Mouse (Mus musculus) T-cell, adult 66 days (primary cell): ENCODE measurements around the gene Pelp1. TPM values are rescaled to one million over a fixed set of nuclear protein-coding genes. Genes with fewer than 3 reads are reported as not detected.

Source experiments
- total RNA-seq, 2 experiments: library from RNA; stranded (reverse); gene quantifications; 3 replicates in 1 of 2; 4 replicates in 1 of 2; pipeline ENCODE4 v1.2.4; 2023

The Pelp1 gene
- 10 to 100 TPM; 25.7 to 30.0 TPM for total RNA-seq

GRCm38 (mm10) chr11:70409594-70410296 lies at the start of gene Pelp1:
Pelp1 (minus strand) TSS chr11:70410031.

GRCm38 (mm10) chr11:70458688-70459600 lies 49.1 kb upstream of the Pelp1 start, which contains the start of gene Zmynd15:
Zmynd15 (plus strand) TSS chr11:70459433.

GRCm38 (mm10) chr11:70451797-70452498 lies 42.1 kb upstream of the Pelp1 start, which contains the start of gene Med11:
Med11 (plus strand) TSS chr11:70451919.

GRCm38 (mm10) chr11:70432048-70432894 lies 22.4 kb upstream of the Pelp1 start, which contains the start of gene Arrb2:
Arrb2 (plus strand) TSS chr11:70432635.

GRCm38 (mm10) chr11:70351868-70352267 lies 58.0 kb downstream of the Pelp1 start, which contains the start of gene Alox15:
Alox15 (minus strand) TSS chr11:70352031.

Other genes starting within 250 kb of the Pelp1 start
- not detected for gene Slc16a11, start 197.3 kb downstream of the Pelp1 start, total RNA-seq
- 1 to 10 TPM; 2.6 to 3.1 TPM for gene Slc16a13, start 189.0 kb downstream of the Pelp1 start, total RNA-seq
- gene Bcl6b, start 180.2 kb downstream of the Pelp1 start, total RNA-seq = under 1 TPM in 1 of 2 experiments, not detected in 1; 0.15 TPM
- 10 to 100 TPM; 67.4 to 73.0 TPM for gene 0610010K14Rik, start 172.1 kb downstream of the Pelp1 start, total RNA-seq
- gene Gm21988, start 170.2 kb downstream of the Pelp1 start, total RNA-seq = 1 to 10 TPM; 3.9 to 5.7 TPM
- gene Rnasek, start 170.2 kb downstream of the Pelp1 start, total RNA-seq = 10 to 100 TPM; 70.1 TPM
- gene Alox12, start 154.7 kb downstream of the Pelp1 start, total RNA-seq = not detected
- not detected for gene Alox12e, start 87.4 kb downstream of the Pelp1 start, total RNA-seq
- not detected for gene Alox15, start 58.0 kb downstream of the Pelp1 start, total RNA-seq
- 100 to 1,000 TPM; 318 to 334 TPM for gene Arrb2, start 22.6 kb upstream of the Pelp1 start, total RNA-seq
- 10 to 100 TPM; 40.1 to 41.8 TPM for gene Med11, start 41.9 kb upstream of the Pelp1 start, total RNA-seq
- 1 to 10 TPM in 1 of 2 experiments, under 1 TPM in 1; 0.71 to 1.6 TPM for gene Zmynd15, start 49.4 kb upstream of the Pelp1 start, total RNA-seq
- under 1 TPM in 1 of 2 experiments, not detected in 1; 0.76 TPM for gene Cxcl16, start 50.0 kb upstream of the Pelp1 start, total RNA-seq
- not detected for gene Tm4sf5, start 95.2 kb upstream of the Pelp1 start, total RNA-seq
- not detected for gene Vmo1, start 104.6 kb upstream of the Pelp1 start, total RNA-seq
- not detected for gene Gltpd2, start 109.2 kb upstream of the Pelp1 start, total RNA-seq
- 100 to 1,000 TPM; 130 to 135 TPM for gene Psmb6, start 115.3 kb upstream of the Pelp1 start, total RNA-seq
- gene Gm40193, start 122.9 kb upstream of the Pelp1 start, total RNA-seq = not detected
- 1 to 10 TPM; 4.8 to 5.4 TPM for gene Pld2, start 130.0 kb upstream of the Pelp1 start, total RNA-seq
- gene Mink1, start 152.8 kb upstream of the Pelp1 start, total RNA-seq = 100 to 1,000 TPM; 172 to 178 TPM
- gene 4930544D05Rik, start 205.8 kb upstream of the Pelp1 start, total RNA-seq = 1 to 10 TPM; 2.6 to 3.3 TPM
- gene Chrne, start 209.2 kb upstream of the Pelp1 start, total RNA-seq = 1 to 10 TPM; 3.3 to 4.4 TPM
- not detected for gene Gp1ba, start 229.1 kb upstream of the Pelp1 start, total RNA-seq
- gene Rnf167, start 237.2 kb upstream of the Pelp1 start, total RNA-seq = 100 to 1,000 TPM; 234 to 250 TPM
- 10 to 100 TPM; 64.3 to 67.8 TPM for gene Slc25a11, start 237.4 kb upstream of the Pelp1 start, total RNA-seq
- gene Pfn1, start 244.6 kb upstream of the Pelp1 start, total RNA-seq = 1,000 to 10,000 TPM; 1,694 to 1,755 TPM
- 10 to 100 TPM; 30.7 to 31.4 TPM for gene Eno3, start 247.2 kb upstream of the Pelp1 start, total RNA-seq